Mouse (Mus musculus) urinary bladder, postnatal 14 days (tissue): ENCODE data around the gene Pou6f1.
"Not testable (repeated sequence)": the region's sequence is repeated elsewhere in the genome, so short reads cannot be mapped to it uniquely, and the experiment has no call there.

Source experiments
- DNase-seq: peaks from one replicate; pipeline ENCODE4 v3.0.0; 2021; ENCODE audit warnings: low spot score

The Pou6f1 gene

DNA sequence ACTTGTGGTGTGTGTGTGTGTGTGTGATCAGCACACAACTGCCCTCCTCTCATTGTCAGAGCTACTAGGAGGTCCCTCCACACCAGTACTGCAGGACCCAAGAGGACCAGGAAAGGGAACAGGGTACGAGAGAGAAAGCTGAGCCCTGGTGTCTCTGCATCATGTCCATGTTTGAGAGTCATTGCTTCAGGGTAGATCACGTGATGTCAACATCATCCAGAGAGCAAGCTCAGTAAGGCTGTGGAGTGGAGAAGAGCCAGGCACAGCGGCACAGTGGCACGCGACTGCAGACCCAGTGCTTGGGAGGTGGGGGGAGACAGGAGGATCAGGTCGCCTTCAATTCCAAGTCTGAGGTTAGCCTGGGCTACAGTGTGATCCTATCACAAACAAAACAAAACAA lies 23.4 kb downstream of the Pou6f1 start:
- DNase-seq: no peak

DNA sequence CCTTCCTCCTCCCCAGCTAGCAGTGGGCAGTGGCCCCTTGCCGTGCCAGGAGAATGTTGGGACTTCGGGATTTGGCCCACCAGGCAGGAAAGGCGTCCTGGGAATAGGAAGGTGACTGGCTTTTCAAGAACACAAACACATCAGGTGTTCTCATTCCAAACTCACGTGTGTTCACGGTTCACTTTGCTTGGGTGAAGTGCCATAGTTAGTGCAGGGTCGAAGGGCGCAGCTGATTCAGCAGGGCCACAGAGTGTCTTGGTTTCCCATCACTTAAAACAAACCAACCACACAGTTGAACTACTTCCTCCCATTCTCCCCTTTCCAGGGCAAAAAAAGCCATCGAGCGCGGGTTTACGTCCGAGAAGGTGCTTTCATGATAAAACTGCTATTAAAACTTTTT lies 24.4 kb downstream of the Pou6f1 start:
- no peak for DNase-seq

GRCm38 (mm10) chr15:100574378-100574777 lies 25.4 kb downstream of the Pou6f1 start:
- DNase-seq: no peak

- DNase-seq: no peak
These were observed 25.8 kb downstream of the Pou6f1 start for GRCm38 (mm10) chr15:100573946-100574345.

- DNase-seq: no peak
These were observed 30.5 kb downstream of the Pou6f1 start for GRCm38 (mm10) chr15:100569239-100569638.

- no peak for DNase-seq
These were observed 33.3 kb downstream of the Pou6f1 start for GRCm38 (mm10) chr15:100566531-100566930.

DNA sequence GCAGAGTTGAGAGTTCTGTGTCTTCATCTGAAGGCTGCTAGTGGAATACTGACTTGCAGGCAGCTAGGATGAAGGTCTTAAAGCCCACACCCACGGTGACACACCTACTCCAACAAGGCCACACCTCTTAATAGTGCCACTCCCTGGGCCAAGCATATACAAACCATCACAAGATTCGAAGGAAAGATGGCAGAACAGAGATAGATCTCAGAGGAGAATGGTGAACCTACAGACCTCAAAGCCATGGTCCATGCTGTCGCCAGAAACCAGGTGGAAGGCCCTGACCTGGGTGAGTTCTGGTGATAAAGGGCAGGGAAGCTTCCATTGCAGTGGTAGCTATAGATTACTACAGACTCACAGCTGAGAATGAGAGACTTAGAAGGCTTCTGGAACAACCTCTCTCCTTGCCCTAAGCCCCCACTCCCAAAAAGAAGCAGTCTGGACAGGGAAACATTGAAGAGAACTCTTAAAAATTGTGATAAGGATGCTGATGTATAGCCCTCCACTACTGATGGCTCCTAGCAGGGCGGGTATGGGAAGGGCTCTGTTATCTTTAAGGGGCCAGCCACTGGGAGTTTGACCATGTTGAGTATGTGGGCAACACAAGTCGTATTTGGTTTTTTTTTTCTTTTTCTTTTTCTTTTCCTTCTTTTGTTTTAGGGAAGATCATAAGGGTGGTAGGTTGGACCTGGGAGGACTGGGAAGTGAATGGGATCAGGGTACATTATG lies 41.9 kb downstream of the Pou6f1 start:
- DNase-seq: no peak

- DNase-seq: no peak
These were observed 43.4 kb downstream of the Pou6f1 start for GRCm38 (mm10) chr15:100556378-100556777.

GRCm38 (mm10) chr15:100555965-100556364 lies 43.8 kb downstream of the Pou6f1 start:
- no peak for DNase-seq

- DNase-seq: peak; percentile 99
These were observed 48.2 kb downstream of the Pou6f1 start, which contains the start of gene Tfcp2 for GRCm38 (mm10) chr15:100551326-100552307. Gene Tfcp2 (minus strand): TSS chr15:100552008.

- DNase-seq: no peak
These were observed 49.5 kb downstream of the Pou6f1 start for GRCm38 (mm10) chr15:100550280-100550679.

GRCm38 (mm10) chr15:100543651-100544030 lies 56.1 kb downstream of the Pou6f1 start:
- DNase-seq: not testable (repeated sequence)

DNA sequence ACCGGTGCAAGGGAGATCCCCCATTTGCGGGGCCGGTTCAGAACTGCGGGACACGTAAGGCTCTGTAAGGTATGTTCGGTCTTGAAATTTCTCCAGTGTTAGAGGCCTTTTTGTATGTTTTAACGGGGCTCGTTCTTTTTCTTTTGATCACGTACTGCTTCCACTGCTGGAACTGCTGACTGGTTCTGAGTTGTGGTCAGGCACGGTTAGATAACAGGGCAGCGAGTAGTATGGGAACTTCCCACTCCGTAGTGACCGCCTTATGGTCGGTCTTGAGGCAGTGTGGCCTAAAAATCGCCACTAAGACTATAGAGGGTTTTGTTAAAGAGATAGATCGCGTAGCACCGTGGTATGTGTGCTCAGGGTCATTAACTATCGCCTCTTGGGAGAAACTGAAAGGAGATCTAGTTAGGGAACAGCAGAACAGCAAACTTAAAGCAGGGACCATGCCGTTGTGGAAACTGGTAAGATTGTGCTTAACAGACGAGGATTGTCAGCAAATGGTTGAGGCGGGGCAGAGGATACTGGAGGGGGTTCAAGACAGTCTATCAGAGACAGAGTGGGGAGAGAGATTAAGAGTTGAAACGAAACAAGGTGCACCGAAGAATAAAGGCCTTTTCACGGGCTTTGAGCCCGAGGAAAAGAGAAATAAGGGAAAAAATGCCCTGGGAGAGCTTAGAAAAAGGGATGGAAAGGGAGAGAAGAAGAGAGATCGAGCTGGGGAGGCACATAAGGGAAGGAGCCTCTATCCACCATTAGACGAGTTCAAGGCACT lies 56.7 kb downstream of the Pou6f1 start:
- DNase-seq: not testable (repeated sequence)

DNA sequence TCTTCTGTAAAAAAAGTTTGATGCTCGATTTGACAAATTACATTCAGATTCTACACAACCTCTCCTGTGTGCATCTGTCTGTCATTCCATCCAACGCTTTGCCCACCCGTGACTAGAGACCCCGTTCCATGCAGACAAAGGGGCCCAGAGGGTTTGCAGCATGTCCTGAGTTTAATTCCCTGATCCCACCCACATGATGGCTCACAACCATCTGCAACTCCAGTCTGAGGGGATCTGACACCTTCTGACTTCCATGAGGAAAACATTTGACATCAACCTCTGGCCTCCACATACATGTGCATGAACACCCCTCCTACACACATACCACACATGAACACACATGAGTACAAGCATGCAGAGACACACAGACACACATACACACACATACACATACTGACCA lies 58.4 kb downstream of the Pou6f1 start:
- DNase-seq: no peak

- DNase-seq: not testable (repeated sequence)
These were observed 58.8 kb downstream of the Pou6f1 start for GRCm38 (mm10) chr15:100541001-100541400.

DNA sequence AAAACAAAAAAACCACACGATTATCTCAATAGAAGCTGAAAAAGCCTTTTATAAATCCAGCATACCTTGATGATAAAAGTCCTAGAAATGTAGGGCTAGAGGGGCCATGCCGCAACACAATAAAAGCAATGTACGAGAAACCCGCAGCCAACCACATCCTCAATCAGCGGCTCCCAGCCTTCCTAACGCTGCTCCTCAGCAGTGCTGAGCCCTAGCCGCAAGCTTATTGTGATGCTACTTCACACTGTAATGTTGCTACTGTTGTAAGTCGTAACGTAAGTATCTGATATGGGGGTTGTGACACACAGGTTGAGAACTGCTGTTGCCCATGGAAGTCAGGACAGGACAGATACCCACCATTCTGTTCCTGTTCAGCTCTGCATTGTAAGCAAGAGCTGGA lies 60.4 kb downstream of the Pou6f1 start:
- no peak for DNase-seq

DNA sequence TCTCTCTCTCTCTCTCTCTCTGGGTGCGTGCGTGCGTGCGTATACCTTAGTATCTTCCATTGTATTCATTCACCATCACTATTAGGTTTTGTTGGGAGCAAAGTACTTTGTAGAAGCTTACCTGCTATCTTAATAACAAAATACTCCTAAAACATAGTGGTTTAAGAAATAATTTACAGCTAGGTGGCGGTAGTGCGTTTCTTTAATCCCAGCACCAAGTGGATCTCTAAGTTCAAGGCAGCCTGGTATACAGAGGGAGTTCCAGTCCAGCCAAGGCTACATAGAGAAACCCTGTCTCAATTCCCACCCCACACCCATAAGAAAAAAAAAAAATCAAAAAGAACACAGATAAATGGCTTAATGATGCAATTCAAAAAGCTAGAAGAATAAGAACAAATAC lies 61.9 kb downstream of the Pou6f1 start:
- DNase-seq: no peak

DNA sequence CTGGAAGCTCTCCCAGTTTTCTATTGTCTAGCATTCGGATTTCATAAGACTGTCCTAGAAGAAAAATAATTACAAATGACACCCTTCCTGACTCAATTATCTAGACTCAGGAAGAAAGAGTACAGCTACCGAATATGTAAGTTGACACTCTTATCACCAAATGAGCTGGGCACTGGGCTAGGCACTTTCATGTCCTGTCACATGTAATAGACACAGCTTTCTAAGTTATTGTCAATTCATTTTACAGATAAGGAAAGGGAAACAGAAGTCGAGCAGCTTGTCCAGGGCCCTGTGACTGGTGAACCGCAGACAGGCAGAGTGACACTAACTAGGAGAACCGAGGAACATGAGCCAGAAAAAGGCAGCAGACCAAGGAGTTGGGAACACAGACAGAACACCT lies 71.9 kb downstream of the Pou6f1 start:
- no peak for DNase-seq

DNA sequence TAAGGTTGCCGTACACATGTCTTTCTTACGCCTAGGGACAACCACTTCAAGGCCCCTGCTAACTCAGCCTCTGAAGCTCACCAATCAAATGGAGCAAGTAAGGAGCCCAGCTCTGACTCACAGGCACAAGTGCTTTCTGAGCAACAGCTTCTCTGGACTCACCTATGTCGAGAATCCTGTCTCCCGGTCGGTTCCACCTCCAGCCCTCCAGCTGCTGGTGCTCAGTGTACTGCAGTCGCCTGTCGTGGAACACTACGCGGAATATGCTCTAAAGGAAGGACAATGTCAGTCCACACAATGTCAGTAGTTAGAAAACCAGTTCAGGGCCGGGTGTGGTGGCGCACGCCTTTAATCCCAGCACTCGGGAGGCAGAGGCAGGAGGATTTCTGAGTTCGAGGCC lies 74.4 kb downstream of the Pou6f1 start:
- no peak for DNase-seq
